In genomic region chr10:92754359-92754758, GRCm38 (mm10) we compare ENCODE assay signal across 16 mouse cellular contexts. TPM values are rescaled to one million over a fixed set of nuclear protein-coding genes. Genes with fewer than 3 reads are reported as not detected.
DNase-seq lines count a peak whose midpoint lies in the region; ATAC-seq and TF ChIP-seq lines count a peak whose summit lies in the region.
"Had no signal": no experiment of that assay in that cellular context is flagged by ENCODE, and none has a peak within 500 bp of the region (broad histone marks: within the 10 kb centered on the region; RNA-seq: fewer than 3 reads in every experiment).

No protein-coding gene starts in this region.

- ATAC-seq in hindbrain, embryonic 15.5 days (ENCODE audit: low FRiP score, low read depth), result 0 out of 2 replicates have a peak, but pooled peaks have one; percentile 59
- ATAC-seq in hindbrain, embryonic 12.5 days (ENCODE audit: low FRiP score), result no peak
- no peak for ATAC-seq in midbrain, postnatal 0 days (ENCODE audit: low FRiP score)
- ATAC-seq in midbrain, embryonic 16.5 days, result no peak
- ATAC-seq: forebrain, embryonic 15.5 days; intestine, embryonic 15.5 days had no signal

- H3K4me2 ChIP-seq in hindbrain, embryonic 15.5 days, result no peak overlapping the region
- H3K4me2 ChIP-seq in hindbrain, embryonic 12.5 days (replicated peaks), result no peak overlapping the region
- H3K4me2 ChIP-seq in midbrain, postnatal 0 days (ENCODE audit: low read depth, low read length, poor library complexity, severe bottlenecking), result no peak overlapping the region
- H3K4me2 ChIP-seq in midbrain, embryonic 16.5 days (ENCODE audit: low read length), result no peak overlapping the region
- H3K4me2 ChIP-seq: forebrain, embryonic 15.5 days; heart, embryonic 12.5 days; intestine, embryonic 15.5 days had no signal

- DNase-seq in midbrain, postnatal 0 days (ENCODE audit: low spot score), result peak; percentile 10
- DNase-seq in brain, embryonic 14.5 days (ENCODE audit: low read depth), result peak; percentile 58
- no peak for DNase-seq in right cerebral cortex, adult 18-20 months
- DNase-seq: adrenal gland, adult 2 months; adrenal gland, postnatal 25 days; cerebellum, adult 2 months; cerebellum, postnatal 10 days; gastrocnemius, postnatal 14 days had no signal

- 50% methylated on average over 5 of the region's 5 CpGs for WGBS in hindbrain, embryonic 15.5 days
- WGBS in hindbrain, embryonic 12.5 days, result 79% methylated on average over 5 of the region's 5 CpGs
- 71% methylated on average over 5 of the region's 5 CpGs for WGBS in midbrain, postnatal 0 days
- WGBS in midbrain, embryonic 16.5 days, result 66% methylated on average over 5 of the region's 5 CpGs

- no peak overlapping the region for H3K9ac ChIP-seq in hindbrain, embryonic 15.5 days
- no peak overlapping the region for H3K9ac ChIP-seq in hindbrain, embryonic 12.5 days
- no peak overlapping the region for H3K9ac ChIP-seq in midbrain, postnatal 0 days (replicated peaks; ENCODE audit: low read length, poor library complexity, severe bottlenecking)
- H3K9ac ChIP-seq in midbrain, embryonic 16.5 days (ENCODE audit: low read depth, low read length), result no peak overlapping the region
- H3K9ac ChIP-seq: forebrain, embryonic 15.5 days; heart, embryonic 12.5 days; intestine, embryonic 15.5 days had no signal

- H3K4me3 ChIP-seq in hindbrain, embryonic 15.5 days, result no peak overlapping the region
- H3K4me3 ChIP-seq in hindbrain, embryonic 12.5 days, result no peak overlapping the region
- no peak overlapping the region for H3K4me3 ChIP-seq in midbrain, postnatal 0 days (ENCODE audit: low read depth, low read length)
- H3K4me3 ChIP-seq in midbrain, embryonic 16.5 days (ENCODE audit: low read depth, low read length), result no peak overlapping the region
- H3K4me3 ChIP-seq: embryonic facial prominence, embryonic 10.5 days; forebrain, embryonic 15.5 days; heart, embryonic 12.5 days; intestine, embryonic 15.5 days had no signal

- TF ChIP-seq CTCF in midbrain, postnatal 0 days (IDR thresholded peaks at IDR 0.05), result no peak
- no peak for TF ChIP-seq CTCF in brain, embryonic 14.5 days (IDR thresholded peaks at IDR 0.05; ENCODE audit: borderline replicate concordance, extremely low read depth, insufficient read depth, insufficient read length)

- H3K9me3 ChIP-seq in hindbrain, embryonic 15.5 days, result no peaks in the 10 kb centered on the region
- H3K9me3 ChIP-seq in hindbrain, embryonic 12.5 days (replicated peaks), result no peaks in the 10 kb centered on the region
- H3K9me3 ChIP-seq in midbrain, postnatal 0 days (ENCODE audit: low read length), result no peaks in the 10 kb centered on the region
- H3K9me3 ChIP-seq in midbrain, embryonic 16.5 days (replicated peaks; ENCODE audit: control insufficient read depth, low read length, poor library complexity, severe bottlenecking), result no peaks in the 10 kb centered on the region
- H3K9me3 ChIP-seq: embryonic facial prominence, embryonic 10.5 days; forebrain, embryonic 15.5 days; intestine, embryonic 15.5 days had no signal

- no peaks in the 10 kb centered on the region for H3K27me3 ChIP-seq in hindbrain, embryonic 15.5 days
- H3K27me3 ChIP-seq in hindbrain, embryonic 12.5 days, result no peaks in the 10 kb centered on the region
- H3K27me3 ChIP-seq in midbrain, postnatal 0 days (ENCODE audit: insufficient read depth, low read length), result no peaks in the 10 kb centered on the region
- no peaks in the 10 kb centered on the region for H3K27me3 ChIP-seq in midbrain, embryonic 16.5 days (ENCODE audit: control insufficient read depth, insufficient read depth, low read depth, low read length)
- H3K27me3 ChIP-seq: CH12.LX; forebrain, embryonic 15.5 days; heart, embryonic 12.5 days; intestine, embryonic 15.5 days had no signal

- H3K27ac ChIP-seq in hindbrain, embryonic 15.5 days (replicated peaks), result no peak overlapping the region
- H3K27ac ChIP-seq in hindbrain, embryonic 12.5 days, result no peak overlapping the region
- no peak overlapping the region for H3K27ac ChIP-seq in midbrain, postnatal 0 days (ENCODE audit: low read depth, low read length)
- H3K27ac ChIP-seq in midbrain, embryonic 16.5 days (ENCODE audit: low read length), result no peak overlapping the region
- H3K27ac ChIP-seq: embryonic facial prominence, embryonic 10.5 days; forebrain, embryonic 15.5 days; intestine, embryonic 15.5 days had no signal

- no peaks in the 10 kb centered on the region for H3K36me3 ChIP-seq in hindbrain, embryonic 15.5 days
- no peaks in the 10 kb centered on the region for H3K36me3 ChIP-seq in hindbrain, embryonic 12.5 days
- no peaks in the 10 kb centered on the region for H3K36me3 ChIP-seq in midbrain, postnatal 0 days (ENCODE audit: insufficient read depth, low read length)
- no peaks in the 10 kb centered on the region for H3K36me3 ChIP-seq in midbrain, embryonic 16.5 days (ENCODE audit: control insufficient read depth, insufficient read depth, low read length)
- H3K36me3 ChIP-seq: embryonic facial prominence, embryonic 10.5 days; forebrain, embryonic 15.5 days; heart, embryonic 12.5 days; intestine, embryonic 15.5 days had no signal

- H3K4me1 ChIP-seq in hindbrain, embryonic 15.5 days (replicated peaks), result no peaks in the 10 kb centered on the region
- no peaks in the 10 kb centered on the region for H3K4me1 ChIP-seq in hindbrain, embryonic 12.5 days
- no peaks in the 10 kb centered on the region for H3K4me1 ChIP-seq in midbrain, postnatal 0 days (ENCODE audit: insufficient read depth, low read length)
- H3K4me1 ChIP-seq in midbrain, embryonic 16.5 days (ENCODE audit: control insufficient read depth, insufficient read depth, low read length), result no peaks in the 10 kb centered on the region
- H3K4me1 ChIP-seq: embryonic facial prominence, embryonic 10.5 days; forebrain, embryonic 15.5 days; heart, embryonic 12.5 days; intestine, embryonic 15.5 days had no signal

- no peak for TF ChIP-seq POLR2A in brain, embryonic 14.5 days (IDR thresholded peaks at IDR 0.05; ENCODE audit: borderline replicate concordance, extremely low read depth, insufficient read depth, insufficient read length, poor library complexity, severe bottlenecking)

RNA-seq across cellular contexts. Expression of gene Nedd1, which starts 32.1 kb away (rescaled TPM):
- polyA plus RNA-seq in hindbrain, embryonic 15.5 days (2015; fragmentation: Nextera tagmentation; extraction: Ambion mirVana), result 12.6 and 13.6 TPM in 2 replicates
- 39.1 and 39.7 TPM in 2 replicates for polyA plus RNA-seq in hindbrain, embryonic 12.5 days (2016; fragmentation: Nextera tagmentation; extraction: Ambion mirVana)
- total RNA-seq in midbrain, postnatal 0 days (2014; rRNA removed), result 7.6 and 7.8 TPM in 2 replicates
- 4.4 and 7.0 TPM in 2 replicates for polyA plus RNA-seq in midbrain, postnatal 0 days (2015; fragmentation: Nextera tagmentation; extraction: Ambion mirVana)
- 11.2 and 12.3 TPM in 2 replicates for polyA plus RNA-seq in midbrain, embryonic 16.5 days (2015; fragmentation: Nextera tagmentation; extraction: Ambion mirVana)
- 10.5 and 12.6 TPM in 2 replicates for polyA plus RNA-seq in brain, embryonic 14.5 days (2012; rRNA removed)
